Mouse (Mus musculus) thymus, adult 2 months (tissue): ENCODE measurements around the gene Trak1. TPM values are rescaled to one million over a fixed set of nuclear protein-coding genes. Genes with fewer than 3 reads are reported as not detected.

ENCODE experiments used
- DNase-seq: peaks from one replicate; pipeline ENCODE4 v3.0.0; 2021
- H3K27ac ChIP-seq: fragments of 200-500 bp; 2 replicates; pipeline ENCODE4 v1.5.1; 2012; ENCODE audit warnings: low read length, control low read depth; ENCODE audit not compliant: control insufficient read depth, insufficient read depth
- H3K27me3 ChIP-seq: fragments of 200-500 bp; 2 replicates; pipeline ENCODE4 v1.6.1; 2012; ENCODE audit warnings: mild to moderate bottlenecking, low read length, moderate library complexity, mixed read lengths; ENCODE audit not compliant: control insufficient read depth, insufficient read depth
- H3K36me3 ChIP-seq: fragments of 200-500 bp; 2 replicates; pipeline ENCODE4 v1.6.1; 2012; ENCODE audit warnings: mild to moderate bottlenecking, low read length, moderate library complexity; ENCODE audit not compliant: control insufficient read depth, insufficient read depth
- H3K4me1 ChIP-seq: fragments of 200-500 bp; replicated peaks from 2 replicates; pipeline ENCODE4 v1.6.1; 2012; ENCODE audit warnings: low read length; ENCODE audit not compliant: control insufficient read depth, insufficient read depth
- H3K4me3 ChIP-seq: fragments of 200-500 bp; 2 replicates; pipeline ENCODE4 v1.5.1; 2012; ENCODE audit warnings: mild to moderate bottlenecking, low read length, control low read depth, moderate library complexity; ENCODE audit not compliant: control insufficient read depth, insufficient read depth
- CTCF ChIP-seq: fragments of 200-500 bp; IDR thresholded peaks from 2 replicates; pipeline ENCODE4 v1.5.1; 2012; ENCODE audit warnings: mild to moderate bottlenecking, control low read depth, low read length, moderate library complexity, borderline replicate concordance; ENCODE audit not compliant: control insufficient read depth, poor library complexity, insufficient read depth; ENCODE audit errors: extremely low read depth
- POLR2A ChIP-seq: fragments of 200-500 bp; IDR thresholded peaks from 2 replicates; pipeline ENCODE4 v1.6.1; 2012; ENCODE audit warnings: mild to moderate bottlenecking, low read length, control low read depth, moderate library complexity; ENCODE audit not compliant: control insufficient read depth, poor library complexity, insufficient read depth; ENCODE audit errors: extremely low read depth
- WGBS: fragments of 180-500 bp; shearing (Covaris S2); methylation state at CpG from one replicate; pipeline ENCODE4 v1.1.7; 2018; 5-methylcytosine and 5-hydroxymethylcytosine counted together
- polyA plus RNA-seq: library from polyadenylated mRNA; depleted of rRNA; stranded (reverse); fragments of >200 nt; gene quantifications from 2 replicates; pipeline ENCODE4 v1.2.3, GENCODE M21; 2012

Gene Trak1
- polyA plus RNA-seq, 1 experiment: 96.5 TPM

GRCm38 (mm10) chr9:121336324-121336946 is 39.1 kb downstream of the Trak1 start:
- no peak overlapping the region for H3K27ac ChIP-seq
- peaks cover 35% of the 10 kb centered on the region for H3K4me1 ChIP-seq

GRCm38 (mm10) chr9:121337216-121337937 is 40.1 kb downstream of the Trak1 start:
- no peak for TF ChIP-seq CTCF
- TF ChIP-seq POLR2A: no peak
- Histone ChIP-seq H3K4me3 (no peak overlapping the region), H3K27me3 (no peaks in the 10 kb centered on the region), H3K27ac (no peak overlapping the region), H3K4me1 (peaks cover 27% of the 10 kb centered on the region), H3K36me3 (no peaks in the 10 kb centered on the region; the same call in 1 of the 2 replicates)
- 80% methylated on average over 9 of the region's 9 CpGs for WGBS
- DNase-seq: no peak

More at GRCm38 (mm10) chr9:121336324-121336946, 39.1 kb downstream of the Trak1 start:
- WGBS: 98% methylated on average over 15 of the region's 15 CpGs
- Histone ChIP-seq H3K36me3 (no peaks in the 10 kb centered on the region), H3K27me3 (no peaks in the 10 kb centered on the region), H3K4me3 (no peak overlapping the region)
- DNase-seq: no peak
- TF ChIP-seq CTCF (no peak), POLR2A (no peak)

GRCm38 (mm10) chr9:121337938-121338289 is 40.6 kb downstream of the Trak1 start:
- H3K36me3 ChIP-seq: no peaks in the 10 kb centered on the region; the same call in 1 of the 2 replicates
- H3K4me1 ChIP-seq: peaks cover 27% of the 10 kb centered on the region
- no peak overlapping the region for H3K27ac ChIP-seq
- H3K4me3 ChIP-seq: no peak overlapping the region
- TF ChIP-seq POLR2A: no peak
- TF ChIP-seq CTCF: no peak
- H3K27me3 ChIP-seq: no peaks in the 10 kb centered on the region
- WGBS: 93% methylated on average over 3 of the region's 3 CpGs
- no peak for DNase-seq

GRCm38 (mm10) chr9:121341832-121342231 is 44.5 kb downstream of the Trak1 start:
- 94% methylated on average over 7 of the region's 7 CpGs for WGBS
- H3K36me3 ChIP-seq: no peaks in the 10 kb centered on the region; the same call in 1 of the 2 replicates
- H3K4me3 ChIP-seq: no peak overlapping the region
- TF ChIP-seq POLR2A (no peak), CTCF (no peak)
- no peaks in the 10 kb centered on the region for H3K27me3 ChIP-seq
- H3K4me1 ChIP-seq: peaks cover 15% of the 10 kb centered on the region
- H3K27ac ChIP-seq: no peak overlapping the region
- DNase-seq: no peak

- H3K36me3 ChIP-seq: no peaks in the 10 kb centered on the region; the same call in 1 of the 2 replicates
- no peak overlapping the region for H3K4me3 ChIP-seq
- no peak overlapping the region for H3K27ac ChIP-seq
- DNase-seq: no peak
- peaks cover 18% of the 10 kb centered on the region for H3K4me1 ChIP-seq
- H3K27me3 ChIP-seq: no peaks in the 10 kb centered on the region
- no peak for TF ChIP-seq POLR2A
- no peak for TF ChIP-seq CTCF
- WGBS: 89% methylated on average over 5 of the region's 5 CpGs
These were observed 45.3 kb downstream of the Trak1 start for GRCm38 (mm10) chr9:121342510-121343110.

- no peak for DNase-seq
- 77% methylated on average over 14 of the region's 14 CpGs for WGBS
- no peak overlapping the region for H3K27ac ChIP-seq
- peaks cover 24% of the 10 kb centered on the region for H3K4me1 ChIP-seq
- H3K4me3 ChIP-seq: no peak overlapping the region
- TF ChIP-seq CTCF (no peak), POLR2A (no peak)
- no peaks in the 10 kb centered on the region for H3K27me3 ChIP-seq
- no peaks in the 10 kb centered on the region; the same call in 1 of the 2 replicates for H3K36me3 ChIP-seq
These were observed 46.0 kb downstream of the Trak1 start for GRCm38 (mm10) chr9:121343122-121343876.
